Comparison of ENCODE assay signal across 14 mouse cellular contexts in genomic region chr5:22545305-22545704, GRCm38 (mm10).
"Had no signal": no experiment of that assay in that cellular context is flagged by ENCODE, and none has a peak within 500 bp of the region (broad histone marks: within the 10 kb centered on the region; RNA-seq: fewer than 3 reads in every experiment).

No protein-coding gene starts in this region.

- H3K9ac ChIP-seq: intestine, embryonic 15.5 days; neural tube, embryonic 12.5 days had no signal

- ATAC-seq: intestine, embryonic 15.5 days; lung, postnatal 0 days had no signal

- H3K4me2 ChIP-seq: intestine, embryonic 15.5 days; neural tube, embryonic 12.5 days had no signal

- DNase-seq: kidney, adult 18-20 months; kidney, postnatal 10 days; lung, adult 2 months; midbrain, embryonic 14.5 days; retina, postnatal 1 day; thymus, adult 18-20 months; thymus, postnatal 25 days had no signal

- H3K9me3 ChIP-seq: intestine, embryonic 15.5 days; limb, embryonic 10.5 days; neural tube, embryonic 12.5 days had no signal

- H3K4me3 ChIP-seq: intestine, embryonic 15.5 days; left cerebral cortex, adult 2 months; limb, embryonic 10.5 days; myocyte; neural tube, embryonic 12.5 days had no signal

- H3K27me3 ChIP-seq: intestine, embryonic 15.5 days; neural tube, embryonic 12.5 days had no signal

- H3K4me1 ChIP-seq: intestine, embryonic 15.5 days had no signal

- H3K27ac ChIP-seq: intestine, embryonic 15.5 days; left cerebral cortex, adult 2 months; limb, embryonic 10.5 days; macrophage; neural tube, embryonic 12.5 days had no signal
